Mouse (Mus musculus) lung, embryonic 14.5 days (tissue): ENCODE results near the gene Cplane1. TPM values are rescaled to one million over a fixed set of nuclear protein-coding genes. Genes with fewer than 3 reads are reported as not detected.

ENCODE experiments used
- ATAC-seq: fragments of 200-750 bp; cut with Nextera tagmentation; 2 replicates; pipeline ENCODE4 v1.8.0; 2017; ENCODE audit warnings: mild to moderate bottlenecking, moderate TSS enrichment, moderate library complexity; ENCODE audit not compliant: insufficient read depth
- DNase-seq: peaks from one replicate; pipeline ENCODE4 v3.0.0-alpha.2; 2015
- H3K27ac ChIP-seq: fragments of 300-500 bp; sonication (generic); 2 replicates; pipeline ENCODE4 v1.5.1; 2014; ENCODE audit warnings: low read depth, mild to moderate bottlenecking, moderate library complexity
- H3K27me3 ChIP-seq: fragments of 300-500 bp; sonication (generic); 2 replicates; pipeline ENCODE4 v1.6.1; 2014; ENCODE audit warnings: low read length, control low read depth; ENCODE audit not compliant: insufficient read depth
- H3K36me3 ChIP-seq: fragments of 300-500 bp; sonication (generic); 2 replicates; pipeline ENCODE4 v1.6.1; 2014; ENCODE audit warnings: control low read depth; ENCODE audit not compliant: insufficient read depth
- H3K4me1 ChIP-seq: fragments of 300-500 bp; sonication (generic); 2 replicates; pipeline ENCODE4 v1.6.1; 2014; ENCODE audit warnings: antibody characterized with exemption, control low read depth; ENCODE audit not compliant: insufficient read depth
- H3K4me2 ChIP-seq: fragments of 300-500 bp; sonication (generic); 2 replicates; pipeline ENCODE4 v1.6.1; 2014; ENCODE audit warnings: mild to moderate bottlenecking
- H3K4me3 ChIP-seq: fragments of 300-500 bp; sonication (generic); 2 replicates; pipeline ENCODE4 v1.5.1; 2014; ENCODE audit warnings: low read depth, low read length
- H3K9ac ChIP-seq: fragments of 300-500 bp; sonication (generic); 2 replicates; pipeline ENCODE4 v1.6.1; 2014
- H3K9me3 ChIP-seq: fragments of 300-500 bp; sonication (generic); 2 replicates; pipeline ENCODE4 v1.6.1; 2016; ENCODE audit warnings: low read depth, low read length, control low read depth
- CTCF ChIP-seq: IDR thresholded peaks from 2 replicates; pipeline ENCODE4 v1.5.1; 2016; ENCODE audit warnings: antibody characterized with exemption, low read depth
- WGBS: fragments of 180-500 bp; shearing (Covaris S2); extraction: QIAGEN DNeasy Blood & Tissue Kit; methylation state at CpG from one replicate; pipeline ENCODE4 v1.1.7; 2014; 5-methylcytosine and 5-hydroxymethylcytosine counted together
- polyA plus RNA-seq: library from polyadenylated mRNA; unstranded; fragments of >200 nt; fragmentation: Nextera tagmentation; extraction: Ambion mirVana; gene quantifications from 2 replicates; pipeline ENCODE4 v1.2.1, GENCODE M21; 2014

Gene Cplane1
- polyA plus RNA-seq, 1 experiment from 2014 or later = 14.9 TPM

GRCm38 (mm10) chr15:8291251-8291650 lies 122.3 kb downstream of the Cplane1 start:
- WGBS = 85% methylated on average over 14 of the region's 14 CpGs
- no peak overlapping the region for H3K4me2 ChIP-seq
- H3K4me1 ChIP-seq = no peaks in the 10 kb centered on the region
- ATAC-seq (no peak), DNase-seq (peak; percentile 19)
- no peak overlapping the region for H3K27ac ChIP-seq
- no peak for TF ChIP-seq CTCF
- H3K9me3 ChIP-seq = no peaks in the 10 kb centered on the region
- H3K36me3 ChIP-seq = peaks cover 56% of the 10 kb centered on the region
- H3K9ac ChIP-seq = no peak overlapping the region
- H3K27me3 ChIP-seq = no peaks in the 10 kb centered on the region
- H3K4me3 ChIP-seq = no peak overlapping the region

DNA sequence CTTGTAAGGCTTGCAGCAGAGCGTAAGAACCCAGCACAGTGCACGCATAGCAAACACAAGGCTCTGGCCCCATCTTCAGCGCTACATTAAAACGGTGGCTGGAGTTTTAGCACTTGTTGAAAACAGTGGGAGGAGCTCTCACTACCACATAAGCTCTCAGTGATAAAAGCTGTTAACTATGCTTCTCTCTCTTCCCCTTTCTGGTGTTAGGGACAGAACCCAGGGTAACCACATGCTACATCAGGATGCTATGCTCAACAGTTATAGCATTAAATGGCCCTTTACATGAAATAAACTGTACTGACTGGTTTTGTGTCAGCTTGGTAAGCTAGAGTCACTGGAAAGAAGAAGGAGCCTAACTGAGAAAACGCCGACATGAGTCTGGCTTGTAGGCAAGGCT lies 125.2 kb downstream of the Cplane1 start:
- Histone ChIP-seq H3K4me3 (no peak overlapping the region), H3K27me3 (no peaks in the 10 kb centered on the region), H3K27ac (no peak overlapping the region), H3K4me2 (no peak overlapping the region), H3K9ac (no peak overlapping the region), H3K9me3 (no peaks in the 10 kb centered on the region), H3K36me3 (peaks cover 79% of the 10 kb centered on the region), H3K4me1 (no peaks in the 10 kb centered on the region)
- DNase-seq (no peak), ATAC-seq (no peak)
- WGBS = 92% methylated on average over 6 of the region's 6 CpGs
- no peak for TF ChIP-seq CTCF

DNA sequence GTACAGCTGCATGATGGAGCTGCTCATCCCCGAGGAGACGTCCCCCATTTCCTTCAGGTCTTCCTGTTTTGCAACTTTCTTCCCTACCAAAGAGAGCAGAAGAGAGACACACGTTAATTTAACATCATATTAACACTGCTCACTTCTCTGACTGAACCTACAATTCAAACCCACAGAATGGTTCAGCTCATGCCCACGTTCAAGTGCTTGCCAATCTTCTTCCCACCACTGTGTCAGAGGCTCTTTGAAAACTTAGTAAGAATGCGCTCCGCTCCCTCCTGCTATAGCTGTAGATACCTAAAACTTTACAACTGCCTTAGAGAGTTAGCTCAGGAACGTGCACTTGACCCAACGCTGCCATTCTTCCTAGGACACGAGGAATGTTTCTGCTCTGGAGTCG lies 134.0 kb downstream of the Cplane1 start:
- 91% methylated on average over 10 of the region's 10 CpGs for WGBS
- ATAC-seq = no peak
- Histone ChIP-seq H3K9me3 (no peaks in the 10 kb centered on the region), H3K4me1 (no peaks in the 10 kb centered on the region), H3K27me3 (no peaks in the 10 kb centered on the region), H3K9ac (no peak overlapping the region), H3K4me2 (no peak overlapping the region), H3K36me3 (peaks cover 78% of the 10 kb centered on the region), H3K4me3 (no peak overlapping the region), H3K27ac (no peak overlapping the region)
- no peak for TF ChIP-seq CTCF
- DNase-seq = no peak

GRCm38 (mm10) chr15:8305474-8305873 lies 136.6 kb downstream of the Cplane1 start:
- H3K9me3 ChIP-seq = no peaks in the 10 kb centered on the region
- TF ChIP-seq CTCF = no peak
- no peak overlapping the region for H3K27ac ChIP-seq
- WGBS = 61% methylated on average over 1 of the region's 1 CpGs
- H3K4me2 ChIP-seq = no peak overlapping the region
- no peaks in the 10 kb centered on the region for H3K4me1 ChIP-seq
- H3K4me3 ChIP-seq = no peak overlapping the region
- DNase-seq (no peak), ATAC-seq (no peak)
- peaks cover 65% of the 10 kb centered on the region for H3K36me3 ChIP-seq
- H3K27me3 ChIP-seq = no peaks in the 10 kb centered on the region
- H3K9ac ChIP-seq = no peak overlapping the region

DNA sequence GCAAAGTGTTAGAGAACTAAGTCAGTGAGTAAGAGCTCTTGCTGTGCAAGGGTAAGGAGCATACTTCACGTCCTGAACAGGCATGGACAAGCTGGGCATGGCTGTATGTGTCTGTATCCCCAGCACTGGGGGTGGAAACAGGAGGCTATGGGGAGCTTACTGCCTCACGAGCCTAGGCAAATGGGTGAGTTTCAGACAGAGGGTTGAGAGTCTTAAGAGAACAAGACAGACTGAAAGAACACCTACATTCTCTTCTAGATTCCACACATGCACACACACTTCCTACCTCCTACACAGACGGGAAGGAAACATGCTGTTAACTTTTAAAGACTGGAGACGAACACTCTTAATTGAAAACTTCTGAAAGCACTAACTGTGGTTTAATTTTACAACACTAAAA lies 148.5 kb downstream of the Cplane1 start:
- ATAC-seq (no peak), DNase-seq (no peak)
- Histone ChIP-seq H3K27ac (no peak overlapping the region), H3K4me1 (no peaks in the 10 kb centered on the region), H3K36me3 (peaks cover 53% of the 10 kb centered on the region), H3K27me3 (no peaks in the 10 kb centered on the region), H3K4me3 (no peak overlapping the region), H3K9me3 (no peaks in the 10 kb centered on the region), H3K4me2 (no peak overlapping the region), H3K9ac (no peak overlapping the region)
- 85% methylated on average over 4 of the region's 4 CpGs for WGBS
- TF ChIP-seq CTCF = no peak

- ATAC-seq (no peak), DNase-seq (no peak)
- H3K4me3 ChIP-seq = no peak overlapping the region
- H3K36me3 ChIP-seq = peaks cover 54% of the 10 kb centered on the region
- no peak overlapping the region for H3K27ac ChIP-seq
- no peak overlapping the region for H3K9ac ChIP-seq
- no peaks in the 10 kb centered on the region for H3K4me1 ChIP-seq
- no peaks in the 10 kb centered on the region for H3K9me3 ChIP-seq
- H3K4me2 ChIP-seq = no peak overlapping the region
- 93% methylated on average over 5 of the region's 5 CpGs for WGBS
- H3K27me3 ChIP-seq = no peaks in the 10 kb centered on the region
- no peak for TF ChIP-seq CTCF
Measured at GRCm38 (mm10) chr15:8319191-8319590, 150.3 kb downstream of the Cplane1 start.

Other genes starting within 250 kb of the Cplane1 start
- 51.1 and 52.7 TPM in 2 replicates for gene Wdr70, start 69.9 kb upstream of the Cplane1 start, polyA plus RNA-seq
- gene Nup155, start 59.8 kb upstream of the Cplane1 start, polyA plus RNA-seq = 26.0 and 27.5 TPM in 2 replicates